ENCODE assay signal across 14 mouse cellular contexts in the genomic region with DNA sequence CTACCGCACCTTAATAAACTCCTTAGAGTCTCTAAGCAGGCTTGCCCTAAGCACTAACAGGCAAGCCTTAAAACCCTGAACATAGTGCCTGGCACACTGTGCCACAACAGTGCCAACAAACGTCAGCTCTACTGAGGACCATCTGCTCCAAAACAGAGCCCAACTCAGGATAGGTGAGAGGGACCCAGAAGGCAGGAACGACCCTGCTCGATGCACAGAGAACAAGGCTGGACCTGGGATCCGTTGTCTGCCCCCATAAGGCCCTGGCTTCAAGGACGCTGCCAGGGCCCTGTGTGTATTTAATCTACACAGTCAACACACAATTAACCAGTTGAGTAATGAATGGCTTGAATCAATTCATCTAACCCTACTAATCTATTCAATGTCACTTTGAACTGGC.
A peak's percentile ranks its signal among the peaks of the same experiment; 100 is the strongest.
DNase-seq lines count a peak whose midpoint lies in the region; ATAC-seq and TF ChIP-seq lines count a peak whose summit lies in the region.
"Had no signal": no experiment of that assay in that cellular context is flagged by ENCODE, and none has a peak within 500 bp of the region (broad histone marks: within the 10 kb centered on the region; RNA-seq: fewer than 3 reads in every experiment).

No protein-coding gene starts in this region.

- no peaks in the 10 kb centered on the region for H3K27me3 ChIP-seq in hindbrain, embryonic 14.5 days (ENCODE audit: control insufficient read depth, insufficient read depth, low read length)
- no peaks in the 10 kb centered on the region for H3K27me3 ChIP-seq in neural tube, embryonic 14.5 days (ENCODE audit: control insufficient read depth, insufficient read depth, low read length)
- no peaks in the 10 kb centered on the region for H3K27me3 ChIP-seq in heart, embryonic 11.5 days (ENCODE audit: control insufficient read depth, insufficient read depth, low read length)

- WGBS in hindbrain, embryonic 14.5 days = 34% methylated on average over 6 of the region's 6 CpGs
- 38% methylated on average over 6 of the region's 6 CpGs for WGBS in neural tube, embryonic 14.5 days
- 76% methylated on average over 6 of the region's 6 CpGs for WGBS in heart, embryonic 11.5 days (ENCODE audit: insufficient replicate concordance)

- H3K36me3 ChIP-seq in hindbrain, embryonic 14.5 days (replicated peaks; ENCODE audit: control insufficient read depth, insufficient read depth) = no peaks in the 10 kb centered on the region
- no peaks in the 10 kb centered on the region for H3K36me3 ChIP-seq in neural tube, embryonic 14.5 days (ENCODE audit: control insufficient read depth, insufficient read depth, low read length)
- no peaks in the 10 kb centered on the region for H3K36me3 ChIP-seq in heart, embryonic 11.5 days (ENCODE audit: control insufficient read depth, insufficient read depth, low read length)

- no peak for ATAC-seq in hindbrain, embryonic 14.5 days (ENCODE audit: low FRiP score)
- no peak for ATAC-seq in neural tube, embryonic 14.5 days (ENCODE audit: low read depth)
- no peak for ATAC-seq in megakaryocyte progenitor cell, adult 5-6 weeks (replicated peaks; ENCODE audit: poor library complexity)
- no peak for ATAC-seq in heart, embryonic 11.5 days (replicated peaks; ENCODE audit: insufficient number of reproducible peaks, low FRiP score, low TSS enrichment)

- peak overlapping the region; percentile 61 for H3K4me2 ChIP-seq in hindbrain, embryonic 14.5 days (replicated peaks)
- H3K4me2 ChIP-seq in neural tube, embryonic 14.5 days (ENCODE audit: low read depth, low read length) = no peak overlapping the region; the same call in 1 of the 2 replicates
- H3K4me2 ChIP-seq in heart, embryonic 11.5 days = no peak overlapping the region
- H3K4me2 ChIP-seq: liver, embryonic 11.5 days had no signal

- H3K4me3 ChIP-seq in layer of hippocampus, adult 2 months = no peak overlapping the region
- H3K4me3 ChIP-seq in hindbrain, embryonic 14.5 days (replicated peaks; ENCODE audit: low read length) = no peak overlapping the region
- no peak overlapping the region for H3K4me3 ChIP-seq in neural tube, embryonic 14.5 days (ENCODE audit: low read depth, low read length)
- H3K4me3 ChIP-seq in heart, embryonic 11.5 days (ENCODE audit: low read depth, low read length) = no peak overlapping the region

- peaks cover 70% of the 10 kb centered on the region for H3K4me1 ChIP-seq in hindbrain, embryonic 14.5 days (replicated peaks; ENCODE audit: control insufficient read depth, insufficient read depth, low read length)
- H3K4me1 ChIP-seq in neural tube, embryonic 14.5 days (ENCODE audit: control insufficient read depth, insufficient read depth, low read length) = peaks cover 57% of the 10 kb centered on the region
- H3K4me1 ChIP-seq in heart, embryonic 11.5 days (ENCODE audit: control insufficient read depth, insufficient read depth, low read length) = peaks cover 49% of the 10 kb centered on the region

- H3K9ac ChIP-seq in hindbrain, embryonic 14.5 days = peak overlapping the region; percentile 72
- H3K9ac ChIP-seq in neural tube, embryonic 14.5 days (replicated peaks; ENCODE audit: low read depth, low read length) = peak overlapping the region; percentile 65
- no peak overlapping the region for H3K9ac ChIP-seq in heart, embryonic 11.5 days (ENCODE audit: low read depth, low read length)

- TF ChIP-seq CTCF in layer of hippocampus, adult 2 months (conservative IDR thresholded peaks at IDR 0.05) = no peak

- peak overlapping the region; percentile 90 for H3K27ac ChIP-seq in layer of hippocampus, adult 2 months
- peak overlapping the region; percentile 94 for H3K27ac ChIP-seq in hindbrain, embryonic 14.5 days
- H3K27ac ChIP-seq in neural tube, embryonic 14.5 days (ENCODE audit: low read depth, low read length) = peak overlapping the region; percentile 93
- H3K27ac ChIP-seq in heart, embryonic 11.5 days (ENCODE audit: low read depth, low read length) = no peak overlapping the region

- no peak for DNase-seq in layer of hippocampus, adult 2 months (ENCODE audit: low spot score in 2 of 2)
- no peak for DNase-seq in layer of hippocampus, adult 8-10 months (ENCODE audit: low spot score in 2 of 2)
- peak; percentile 84 to 85 for DNase-seq in cerebellum, postnatal 25 days
- DNase-seq in hindbrain, embryonic 14.5 days (ENCODE audit: low spot score) = no peak
- no peak for DNase-seq in gastrocnemius, adult 18-20 months (ENCODE audit: low spot score)
- DNase-seq: adrenal gland, postnatal 14 days; kidney, adult 11 months; layer of hippocampus, postnatal 36 days; lung, postnatal 4 days; thymus, postnatal 25 days had no signal

- H3K9me3 ChIP-seq in hindbrain, embryonic 14.5 days (ENCODE audit: control insufficient read depth, low read length) = no peaks in the 10 kb centered on the region
- no peaks in the 10 kb centered on the region for H3K9me3 ChIP-seq in neural tube, embryonic 14.5 days (ENCODE audit: control insufficient read depth, low read length)
- H3K9me3 ChIP-seq in heart, embryonic 11.5 days (replicated peaks; ENCODE audit: control insufficient read depth, low read length) = no peaks in the 10 kb centered on the region

Comparison
In these comparisons a context has a peak if more than half of its experiments do, and no peak if none do; other contexts are left out.
1. DNase-seq: peak in cerebellum, postnatal 25 days (2 of 2); none in layer of hippocampus, adult 2 months (0 of 2), layer of hippocampus, adult 8-10 months (0 of 2), hindbrain, embryonic 14.5 days (single experiment) and gastrocnemius, adult 18-20 months (single experiment).